Mouse (Mus musculus) E14TG2a.4 (cell line): ENCODE data around the gene Cfap58.

Source experiments
- CTCF ChIP-seq: conservative IDR thresholded peaks from 2 replicates; pipeline ENCODE4 v1.5.1; 2014; ENCODE audit warnings: low read length
- NANOG ChIP-seq: IDR thresholded peaks from 2 replicates; pipeline ENCODE4 v1.6.1; 2014; ENCODE audit warnings: borderline replicate concordance, low read length, mixed read lengths
- POU5F1 ChIP-seq: IDR thresholded peaks from 2 replicates; pipeline ENCODE4 v1.6.1; 2014; ENCODE audit warnings: low read length, borderline replicate concordance

DNA sequence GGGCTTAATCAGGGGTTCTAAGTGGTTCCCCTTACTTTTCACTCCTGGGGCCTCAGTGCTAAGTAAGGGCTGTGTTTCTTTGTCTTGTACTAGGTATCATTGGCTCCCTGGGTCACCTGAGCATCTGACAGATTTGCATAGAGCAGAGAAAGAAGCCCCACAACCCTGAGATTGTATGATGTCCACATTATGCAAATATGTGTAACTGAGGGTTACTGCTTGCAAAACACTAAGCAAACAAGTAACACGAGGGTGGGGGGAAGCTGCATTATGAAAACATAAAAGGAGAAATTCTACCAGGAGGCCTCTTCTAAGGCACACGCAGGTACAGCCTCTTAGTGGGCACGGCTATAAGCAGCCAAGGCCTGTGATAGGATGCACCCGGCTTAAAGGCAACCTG lies 22.2 kb upstream of the Cfap58 start:
- TF ChIP-seq CTCF = no peak
- TF ChIP-seq POU5F1 = no peak
- no peak for TF ChIP-seq NANOG
